Mouse (Mus musculus) brain, embryonic 14.5 days (tissue): ENCODE data around the gene Itih2. TPM values are rescaled to one million over a fixed set of nuclear protein-coding genes. Genes with fewer than 3 reads are reported as not detected.

Experiments used
- DNase-seq: peaks from one replicate; pipeline ENCODE4 v3.0.0-alpha.2; 2011; ENCODE audit warnings: low read depth
- CTCF ChIP-seq: fragments of 200-500 bp; IDR thresholded peaks from 2 replicates; pipeline ENCODE4 v1.5.1; 2012; ENCODE audit warnings: inconsistent platforms, mild to moderate bottlenecking, moderate library complexity, borderline replicate concordance; ENCODE audit not compliant: insufficient read depth, insufficient read length; ENCODE audit errors: extremely low read depth
- POLR2A ChIP-seq: fragments of 200-500 bp; IDR thresholded peaks from 2 replicates; pipeline ENCODE4 v1.6.1; 2012; ENCODE audit warnings: mild to moderate bottlenecking, inconsistent platforms, borderline replicate concordance; ENCODE audit not compliant: poor library complexity, insufficient read depth, insufficient read length, severe bottlenecking; ENCODE audit errors: extremely low read depth
- polyA plus RNA-seq: library from polyadenylated mRNA; depleted of rRNA; stranded (reverse); fragments of >200 nt; gene quantifications from 2 replicates; pipeline ENCODE4 v1.2.3, GENCODE M21; 2012; rRNA removed

Itih2 gene
- polyA plus RNA-seq, 1 experiment = 1.6 TPM

- TF ChIP-seq CTCF (no peak), POLR2A (no peak)
- DNase-seq = no peak
These were observed 72.4 kb downstream of the Itih2 start for GRCm38 (mm10) chr2:10058836-10059235.

- TF ChIP-seq POLR2A (no peak), CTCF (no peak)
- DNase-seq = no peak
These were observed 79.2 kb downstream of the Itih2 start for GRCm38 (mm10) chr2:10051996-10052395.

DNA sequence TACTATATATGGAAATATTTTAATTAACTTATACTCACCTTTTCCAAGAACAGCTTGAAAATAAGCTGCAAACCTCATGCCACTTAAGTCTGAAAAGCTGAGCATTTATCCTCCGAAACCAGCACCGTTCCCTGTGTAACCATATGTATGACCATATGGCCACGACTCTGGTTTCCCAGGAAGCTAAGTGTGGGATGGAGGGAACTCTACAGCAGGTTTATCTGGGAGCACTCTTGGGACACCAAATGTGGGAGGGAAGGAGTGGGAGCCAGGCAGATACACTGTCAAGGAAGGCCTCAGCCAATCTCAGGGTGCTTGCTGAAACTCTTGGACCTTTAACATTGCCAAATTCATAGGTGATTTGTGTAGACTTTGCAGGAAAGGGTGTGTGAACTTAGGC, 80.3 kb downstream of the Itih2 start:
- no peak for TF ChIP-seq CTCF
- no peak for TF ChIP-seq POLR2A
- DNase-seq = peak; percentile 34

DNA sequence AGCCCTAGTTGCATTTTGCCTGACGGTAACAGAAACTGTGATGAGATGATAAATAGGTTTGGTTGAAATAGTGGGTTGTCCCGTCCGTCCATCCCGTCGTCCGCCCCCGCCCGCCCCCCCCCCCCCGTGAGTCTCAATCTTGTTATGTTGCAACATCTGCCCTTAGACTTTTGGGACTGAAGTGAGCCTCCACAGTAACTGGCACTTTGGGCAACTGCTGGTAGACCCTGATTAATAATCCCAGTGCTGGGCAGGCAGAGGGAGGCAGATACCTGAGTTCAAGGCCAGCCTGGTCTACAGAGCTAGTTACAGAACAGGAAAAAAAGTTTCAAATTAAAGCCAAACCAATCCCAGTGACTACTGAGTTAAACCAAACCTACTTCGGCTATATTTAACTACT, 81.7 kb downstream of the Itih2 start:
- DNase-seq = no peak
- TF ChIP-seq CTCF (no peak), POLR2A (no peak)

GRCm38 (mm10) chr2:10048461-10048860, 82.7 kb downstream of the Itih2 start, which contains the start of gene Taf3:
Gene Taf3, minus strand, starts transcription at chr2:10048596.
- TF ChIP-seq POLR2A = peak; percentile 57; the same call in 1 of the 2 replicates
- no peak for TF ChIP-seq CTCF
- DNase-seq = peak; percentile 97

DNA sequence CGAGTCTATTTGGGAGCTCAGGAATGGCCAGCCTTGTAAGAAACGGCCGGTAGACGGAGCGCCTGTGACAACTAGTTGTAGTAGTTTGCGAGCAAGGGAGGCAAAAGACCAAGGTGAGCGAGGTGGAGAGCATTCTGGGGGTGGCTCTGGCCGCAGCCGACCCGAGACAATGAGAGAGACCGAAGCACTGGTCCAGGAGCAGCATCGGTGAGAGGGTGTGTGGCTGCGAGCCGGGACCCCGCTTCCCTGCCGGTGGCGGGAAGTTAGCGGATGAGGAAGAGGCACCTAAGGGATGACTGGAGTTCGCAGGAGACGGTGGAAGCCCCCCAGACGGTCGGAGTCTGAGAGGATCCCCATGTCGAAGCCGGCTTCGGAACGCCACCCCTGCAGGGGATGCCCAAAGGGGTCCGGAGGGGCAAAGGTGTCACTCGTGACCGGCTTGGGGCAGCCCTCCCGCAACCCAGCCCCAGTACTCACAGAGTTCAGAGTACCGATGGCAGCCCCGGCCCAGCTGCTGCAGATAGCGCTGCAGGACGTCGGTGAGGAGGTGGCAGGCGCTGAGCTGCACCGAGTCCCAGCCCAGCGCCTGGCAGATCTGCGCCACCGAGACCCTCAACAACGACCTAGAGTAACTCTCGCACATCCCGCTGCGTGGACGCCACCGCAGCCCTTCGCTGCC, 83.3 kb downstream of the Itih2 start:
- 0 out of 2 replicates have a peak, but pooled peaks have one; percentile 5 for TF ChIP-seq CTCF
- no peak for TF ChIP-seq POLR2A
- DNase-seq = peak; percentile 63

Other genes starting within 250 kb of the Itih2 start
- gene 9230102O04Rik, start 241.9 kb downstream of the Itih2 start, polyA plus RNA-seq = 1.0 and 1.3 TPM in 2 replicates
- 12.4 and 29.4 TPM in 2 replicates for gene Gata3, start 241.4 kb downstream of the Itih2 start, polyA plus RNA-seq
- gene Taf3, start 82.8 kb downstream of the Itih2 start, polyA plus RNA-seq = 8.0 and 12.3 TPM in 2 replicates
- 334 and 357 TPM in 2 replicates for gene Atp5c1, start 50.9 kb downstream of the Itih2 start, polyA plus RNA-seq
- 15.9 and 17.8 TPM in 2 replicates for gene Kin, start 50.8 kb downstream of the Itih2 start, polyA plus RNA-seq
- 3.1 and 7.3 TPM in 2 replicates for gene Itih5, start 22.2 kb upstream of the Itih2 start, polyA plus RNA-seq
- 1.9 and 2.9 TPM in 2 replicates for gene Sfmbt2, start 239.1 kb upstream of the Itih2 start, polyA plus RNA-seq